Mouse (Mus musculus): ENCODE measurements at regions not wholly inside any gene's neighbourhood (a gene's known extent, or its start where the extent isn't known, plus 50 kb on each side); places are given as distances from the start of the nearest gene placed in this dataset.

DNA sequence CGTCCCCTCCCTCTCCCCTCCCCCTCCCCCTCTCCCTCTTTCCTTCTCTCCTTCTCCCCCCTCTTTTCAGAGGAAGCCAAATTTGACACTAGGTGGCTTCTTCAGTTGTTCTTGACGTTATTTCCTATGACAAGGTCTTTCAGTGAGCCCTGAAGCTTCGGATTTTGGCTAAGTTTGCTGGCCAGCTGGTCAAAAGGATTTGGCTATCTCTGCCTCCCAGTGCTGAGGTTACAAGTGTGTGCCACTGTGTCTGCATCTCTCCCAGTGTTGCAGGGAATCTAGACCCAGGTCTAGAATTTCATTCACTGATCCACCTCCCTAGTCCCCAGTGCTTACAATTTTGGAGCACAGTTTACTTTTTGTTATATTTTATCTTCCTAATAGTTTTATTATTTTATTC lies 329.7 kb upstream of the Gm21798 start:
- DNase-seq (no peak), ATAC-seq (no peak)
- Histone ChIP-seq H3K27ac (ENCODE audit: low read depth) (no peak overlapping the region), H3K4me3 (ENCODE audit: low read depth, low read length) (no peak overlapping the region), H3K9me3 (ENCODE audit: low read length) (no peaks in the 10 kb centered on the region), H3K36me3 (replicated peaks; ENCODE audit: insufficient read depth, low read length) (no peaks in the 10 kb centered on the region), H3K27me3 (ENCODE audit: insufficient read depth, low read length) (no peaks in the 10 kb centered on the region), H3K9ac (replicated peaks) (no peak overlapping the region), H3K4me2 (ENCODE audit: low read depth, low read length) (no peak overlapping the region), H3K4me1 (ENCODE audit: insufficient read depth) (no peaks in the 10 kb centered on the region)
- TF ChIP-seq EP300 (IDR thresholded peaks at IDR 0.05; ENCODE audit: low read depth) = no peak
- TF ChIP-seq CTCF (IDR thresholded peaks at IDR 0.05; ENCODE audit: low read depth) = no peak
- WGBS (ENCODE audit: insufficient replicate concordance) = 21% methylated on average over 2 of the region's 3 CpGs

DNA sequence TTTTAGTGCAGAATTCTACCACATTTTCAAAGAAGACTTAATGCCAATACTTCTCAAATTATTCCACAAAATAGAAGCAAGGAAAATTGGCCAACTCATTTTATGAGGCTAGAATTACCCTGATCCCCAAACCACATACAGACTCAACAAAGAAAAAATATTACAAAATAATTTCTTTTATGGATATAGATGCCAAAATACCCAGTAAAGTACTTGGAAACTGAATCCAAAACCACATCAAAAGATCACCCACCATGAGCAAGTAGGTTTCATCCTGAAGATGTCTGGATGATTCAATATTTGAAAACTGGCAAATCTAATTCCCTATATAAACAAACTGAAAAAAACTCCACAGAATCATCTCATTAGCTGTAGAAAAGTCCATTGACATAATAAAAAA lies 316.7 kb upstream of the Gm21798 start:
- H3K27ac ChIP-seq (ENCODE audit: low read depth) = no peak overlapping the region
- H3K27me3 ChIP-seq (ENCODE audit: insufficient read depth, low read length) = no peaks in the 10 kb centered on the region
- H3K4me2 ChIP-seq (ENCODE audit: low read depth, low read length) = no peak overlapping the region
- no peaks in the 10 kb centered on the region for H3K4me1 ChIP-seq (ENCODE audit: insufficient read depth)
- DNase-seq = no peak
- TF ChIP-seq EP300 (IDR thresholded peaks at IDR 0.05; ENCODE audit: low read depth) (no peak), CTCF (IDR thresholded peaks at IDR 0.05; ENCODE audit: low read depth) (no peak)
- no peak overlapping the region for H3K9ac ChIP-seq (replicated peaks)
- H3K9me3 ChIP-seq (ENCODE audit: low read length) = no peaks in the 10 kb centered on the region
- ATAC-seq = no peak
- no peaks in the 10 kb centered on the region for H3K36me3 ChIP-seq (replicated peaks; ENCODE audit: insufficient read depth, low read length)
- no peak overlapping the region for H3K4me3 ChIP-seq (ENCODE audit: low read depth, low read length)

DNA sequence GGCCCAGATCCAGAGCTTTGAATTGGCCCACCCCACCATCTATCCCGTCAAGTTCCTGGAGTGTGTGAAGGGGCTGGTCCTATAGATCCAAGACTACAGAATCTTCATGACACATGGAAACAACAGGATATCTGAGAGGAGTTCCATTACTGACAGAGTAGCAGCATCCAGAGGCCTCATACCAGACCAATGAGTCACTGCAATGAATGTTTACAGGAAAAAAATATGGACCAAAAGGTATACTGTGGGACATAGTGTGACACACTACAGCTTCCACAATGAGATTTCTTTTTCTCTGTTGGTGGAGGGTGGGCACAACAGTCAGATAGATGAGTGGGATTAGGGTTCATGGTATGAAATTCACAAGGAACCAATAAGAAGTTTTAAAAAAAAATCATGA lies 316.0 kb upstream of the Gm21798 start:
- Histone ChIP-seq H3K4me1 (ENCODE audit: insufficient read depth) (no peaks in the 10 kb centered on the region), H3K36me3 (replicated peaks; ENCODE audit: insufficient read depth, low read length) (no peaks in the 10 kb centered on the region), H3K27me3 (ENCODE audit: insufficient read depth, low read length) (no peaks in the 10 kb centered on the region), H3K4me3 (ENCODE audit: low read depth, low read length) (no peak overlapping the region), H3K9ac (replicated peaks) (no peak overlapping the region), H3K9me3 (ENCODE audit: low read length) (no peaks in the 10 kb centered on the region; the same call in 1 of the 2 replicates), H3K4me2 (ENCODE audit: low read depth, low read length) (no peak overlapping the region), H3K27ac (ENCODE audit: low read depth) (no peak overlapping the region)
- WGBS (ENCODE audit: insufficient replicate concordance) = 74% methylated on average over 1 of the region's 1 CpGs
- ATAC-seq (no peak), DNase-seq (no peak)
- TF ChIP-seq EP300 (IDR thresholded peaks at IDR 0.05; ENCODE audit: low read depth) (no peak), CTCF (IDR thresholded peaks at IDR 0.05; ENCODE audit: low read depth) (no peak)

DNA sequence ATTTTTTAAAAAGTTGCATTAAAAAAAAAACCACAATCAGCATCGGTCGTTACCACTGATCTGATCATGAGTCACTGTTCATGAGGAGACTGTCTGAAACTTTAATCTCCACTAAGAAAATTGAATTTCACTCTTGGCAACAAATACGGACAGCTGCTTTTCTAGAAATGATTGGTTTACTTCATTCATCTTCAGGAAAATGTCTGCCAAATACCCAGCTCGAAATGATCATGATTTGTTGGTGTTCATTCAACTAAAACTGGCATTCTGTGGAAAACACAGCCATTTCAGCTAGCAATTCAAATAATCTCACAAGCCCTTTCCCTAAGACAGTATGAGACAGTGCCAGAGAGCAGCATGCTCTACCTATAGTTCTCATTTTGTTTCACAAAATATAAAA lies 312.7 kb upstream of the Gm21798 start:
- Histone ChIP-seq H3K4me3 (ENCODE audit: low read depth, low read length) (no peak overlapping the region), H3K27me3 (ENCODE audit: insufficient read depth, low read length) (no peaks in the 10 kb centered on the region), H3K9me3 (ENCODE audit: low read length) (no peaks in the 10 kb centered on the region; the same call in 1 of the 2 replicates), H3K36me3 (replicated peaks; ENCODE audit: insufficient read depth, low read length) (no peaks in the 10 kb centered on the region), H3K4me2 (ENCODE audit: low read depth, low read length) (no peak overlapping the region), H3K4me1 (ENCODE audit: insufficient read depth) (no peaks in the 10 kb centered on the region), H3K27ac (ENCODE audit: low read depth) (no peak overlapping the region), H3K9ac (replicated peaks) (no peak overlapping the region)
- 76% methylated on average over 4 of the region's 4 CpGs for WGBS (ENCODE audit: insufficient replicate concordance)
- DNase-seq (no peak), ATAC-seq (no peak)
- no peak for TF ChIP-seq CTCF (IDR thresholded peaks at IDR 0.05; ENCODE audit: low read depth)
- no peak for TF ChIP-seq EP300 (IDR thresholded peaks at IDR 0.05; ENCODE audit: low read depth)

DNA sequence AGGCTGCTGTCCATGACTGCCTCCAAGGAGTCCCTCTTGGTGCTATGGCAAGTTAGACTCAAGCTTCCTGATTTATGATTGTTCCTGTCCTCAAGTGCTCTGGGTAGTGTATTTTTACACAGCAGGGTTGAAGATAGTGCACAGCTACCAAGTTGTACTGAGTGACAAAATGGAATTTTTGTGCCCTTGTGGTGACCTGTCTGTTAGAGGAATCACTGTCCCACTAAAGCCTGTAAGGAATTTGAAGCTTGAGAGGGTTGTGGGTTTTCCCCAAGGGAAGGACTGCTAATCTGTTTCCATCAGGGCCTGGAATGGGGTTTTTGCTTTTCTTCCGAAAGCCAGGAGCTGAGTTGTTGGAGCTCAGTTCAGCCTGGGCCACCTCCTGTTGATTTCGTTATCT lies 306.8 kb upstream of the Gm21798 start:
- Histone ChIP-seq H3K9ac (replicated peaks) (no peak overlapping the region), H3K4me1 (ENCODE audit: insufficient read depth) (no peaks in the 10 kb centered on the region), H3K36me3 (replicated peaks; ENCODE audit: insufficient read depth, low read length) (no peaks in the 10 kb centered on the region), H3K27me3 (ENCODE audit: insufficient read depth, low read length) (no peaks in the 10 kb centered on the region), H3K9me3 (ENCODE audit: low read length) (no peaks in the 10 kb centered on the region; the same call in 1 of the 2 replicates), H3K4me2 (ENCODE audit: low read depth, low read length) (no peak overlapping the region), H3K4me3 (ENCODE audit: low read depth, low read length) (no peak overlapping the region), H3K27ac (ENCODE audit: low read depth) (no peak overlapping the region)
- TF ChIP-seq CTCF (IDR thresholded peaks at IDR 0.05; ENCODE audit: low read depth) (no peak), EP300 (IDR thresholded peaks at IDR 0.05; ENCODE audit: low read depth) (no peak)
- 72% methylated on average over 2 of the region's 2 CpGs for WGBS (ENCODE audit: insufficient replicate concordance)
- DNase-seq = no peak
- no peak for ATAC-seq

DNA sequence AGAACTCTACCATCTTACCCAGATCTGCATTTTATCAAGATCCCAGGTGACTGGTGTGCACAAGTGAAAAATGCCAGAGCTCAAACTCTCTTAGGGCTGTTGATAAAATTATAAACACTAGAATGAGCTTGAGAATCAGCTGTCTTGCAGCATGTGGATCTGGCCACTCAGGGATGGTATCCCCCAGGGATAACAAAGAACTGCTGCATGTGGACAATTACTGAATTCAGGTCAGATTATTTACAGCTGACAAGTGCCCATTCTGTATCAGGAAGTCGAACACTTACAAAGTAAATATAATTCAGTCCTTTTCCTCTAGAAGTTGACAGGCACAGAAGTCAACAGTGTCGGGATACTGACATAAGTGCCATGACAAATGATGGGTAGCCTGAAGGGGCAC lies 306.3 kb upstream of the Gm21798 start:
- Histone ChIP-seq H3K4me1 (ENCODE audit: insufficient read depth) (no peaks in the 10 kb centered on the region), H3K27ac (ENCODE audit: low read depth) (no peak overlapping the region), H3K27me3 (ENCODE audit: insufficient read depth, low read length) (no peaks in the 10 kb centered on the region), H3K9me3 (ENCODE audit: low read length) (no peaks in the 10 kb centered on the region; the same call in 1 of the 2 replicates), H3K4me3 (ENCODE audit: low read depth, low read length) (no peak overlapping the region), H3K9ac (replicated peaks) (no peak overlapping the region), H3K36me3 (replicated peaks; ENCODE audit: insufficient read depth, low read length) (no peaks in the 10 kb centered on the region), H3K4me2 (ENCODE audit: low read depth, low read length) (no peak overlapping the region)
- ATAC-seq = no peak
- TF ChIP-seq EP300 (IDR thresholded peaks at IDR 0.05; ENCODE audit: low read depth) (no peak), CTCF (IDR thresholded peaks at IDR 0.05; ENCODE audit: low read depth) (no peak)
- no peak for DNase-seq
- WGBS (ENCODE audit: insufficient replicate concordance) = 51% methylated on average over 2 of the region's 2 CpGs

DNA sequence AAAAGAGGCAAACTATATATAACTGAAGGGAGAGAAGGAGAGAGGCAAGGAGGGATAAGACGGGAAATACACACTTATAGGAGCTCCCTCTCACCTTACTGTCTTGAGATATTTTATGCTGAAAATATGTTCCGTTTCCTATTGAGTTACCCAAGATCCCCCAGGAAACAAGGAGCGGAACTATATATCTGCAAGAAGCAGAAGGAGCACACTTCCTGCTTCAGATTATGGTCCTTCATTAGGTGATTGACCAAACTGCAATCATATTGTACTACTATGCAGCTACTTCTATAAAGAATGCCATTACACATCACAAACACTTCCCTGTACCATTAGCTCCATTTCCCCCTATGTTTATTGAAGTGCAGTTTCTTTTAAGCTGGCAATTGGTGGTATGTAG lies 304.9 kb upstream of the Gm21798 start:
- Histone ChIP-seq H3K4me1 (ENCODE audit: insufficient read depth) (no peaks in the 10 kb centered on the region), H3K27me3 (ENCODE audit: insufficient read depth, low read length) (no peaks in the 10 kb centered on the region), H3K9ac (replicated peaks) (no peak overlapping the region), H3K4me3 (ENCODE audit: low read depth, low read length) (no peak overlapping the region), H3K4me2 (ENCODE audit: low read depth, low read length) (no peak overlapping the region), H3K36me3 (replicated peaks; ENCODE audit: insufficient read depth, low read length) (no peaks in the 10 kb centered on the region), H3K9me3 (ENCODE audit: low read length) (no peaks in the 10 kb centered on the region), H3K27ac (ENCODE audit: low read depth) (no peak overlapping the region)
- DNase-seq = no peak
- TF ChIP-seq CTCF (IDR thresholded peaks at IDR 0.05; ENCODE audit: low read depth) = no peak
- TF ChIP-seq EP300 (IDR thresholded peaks at IDR 0.05; ENCODE audit: low read depth) = no peak
- no peak for ATAC-seq
- WGBS (ENCODE audit: insufficient replicate concordance) = 58% methylated on average over 3 of the region's 3 CpGs
